Mouse (Mus musculus): ENCODE data around the gene Gm15023. TPM values are rescaled to one million over a fixed set of nuclear protein-coding genes. Genes with fewer than 3 reads are reported as not detected.
"Not testable (repeated sequence)": the region's sequence is repeated elsewhere in the genome, so short reads cannot be mapped to it uniquely, and the experiment has no call there.

Gene Gm15023
- polyA plus RNA-seq (2015; fragmentation: Nextera tagmentation; extraction: Ambion mirVana): not detected in 2 replicates

DNA sequence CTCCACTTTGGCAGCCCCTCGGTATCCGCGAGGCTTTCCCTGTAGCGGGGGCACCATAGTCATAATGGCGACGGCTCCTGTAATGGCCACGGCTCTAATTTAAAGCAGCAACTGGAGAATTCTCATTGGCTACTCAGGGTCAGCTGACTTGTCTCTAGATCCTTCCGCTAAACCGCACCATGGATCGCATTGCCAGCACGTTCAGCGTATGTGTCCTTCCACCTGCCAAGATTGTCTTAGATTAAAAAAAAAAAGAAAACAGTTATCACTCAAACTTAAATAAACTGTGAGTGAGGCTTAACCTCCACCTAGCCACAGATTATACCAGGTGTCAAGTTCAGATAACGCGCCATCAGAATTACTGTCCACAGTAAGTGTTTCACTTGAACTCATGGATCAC, at the start of gene Gm15023:
Gm15023 (minus strand) TSS at position 101 of the 400 bp plus-strand sequence.
- not testable (repeated sequence) for H3K4me3 ChIP-seq; ATAC-seq (ENCODE audit: low FRiP score, low read depth); H3K9me3 ChIP-seq; H3K4me2 ChIP-seq (replicated peaks); H3K9ac ChIP-seq; H3K27ac ChIP-seq; H3K4me1 ChIP-seq; H3K27me3 ChIP-seq; H3K36me3 ChIP-seq
- 90% methylated on average over 5 of the region's 14 CpGs for WGBS

DNA sequence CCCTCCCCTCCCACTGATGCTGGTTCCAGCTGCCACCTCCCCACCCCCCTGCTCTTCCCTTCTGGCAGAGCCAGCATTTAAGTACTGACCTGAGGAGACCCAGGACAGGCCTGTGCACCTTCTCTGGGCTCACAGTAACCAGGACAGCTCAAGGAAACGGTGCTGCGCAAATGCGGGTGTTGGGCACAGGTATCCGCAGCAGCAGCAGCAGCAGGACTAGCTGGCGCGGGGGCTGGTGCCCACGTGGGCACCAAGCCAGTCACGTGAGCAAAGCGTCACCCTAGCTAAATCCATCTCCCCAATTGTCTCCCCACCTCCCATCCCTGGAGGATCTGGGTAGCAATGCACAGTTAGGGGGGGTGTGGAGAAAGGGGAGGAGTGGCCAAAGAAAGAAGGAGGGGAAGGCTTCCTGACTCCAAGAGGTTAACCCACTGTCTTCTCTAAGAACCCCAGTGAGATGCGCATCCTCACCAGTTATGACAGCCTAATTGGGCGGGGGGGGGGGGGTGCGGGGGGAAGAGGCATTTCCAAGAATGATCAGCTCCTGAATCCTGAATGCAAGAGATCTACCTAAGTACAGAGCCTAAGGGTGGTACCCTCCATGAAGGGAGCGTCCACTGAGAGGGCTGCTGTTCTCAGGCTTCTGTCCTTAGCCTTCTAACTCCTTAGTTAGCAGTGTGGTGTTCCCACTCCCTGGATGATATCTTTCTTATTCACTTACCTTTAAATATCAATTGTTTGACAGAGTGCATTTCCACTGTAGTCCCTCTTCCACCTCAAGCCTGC, 33.2 kb upstream of the Gm15023 start, which contains the start of gene Tceal6:
Tceal6 (minus strand) TSS at position 252 of the 786 bp plus-strand sequence.
- Histone ChIP-seq H3K4me3 (peak within 1 kb of the TSS; percentile 41), H3K27ac (no peak within 1 kb of the TSS), H3K4me1 (no peaks in the 10 kb centered on the region), H3K27me3 (peaks cover 34% of the 10 kb centered on the region), H3K36me3 (no peaks in the 10 kb centered on the region), H3K9me3 (no peaks in the 10 kb centered on the region), H3K9ac (no peak within 1 kb of the TSS; the same call in 1 of the 2 replicates), H3K4me2 (replicated peaks) (peak within 1 kb of the TSS; percentile 63)
- 17% methylated on average over 11 of the region's 13 CpGs for WGBS
- ATAC-seq (ENCODE audit: low FRiP score, low read depth): peak; percentile 66

GRCm38 (mm10) chrX:135209773-135210435, 32.5 kb upstream of the Gm15023 start:
- not testable (repeated sequence) for H3K9me3 ChIP-seq, H3K4me1 ChIP-seq, H3K27ac ChIP-seq, H3K36me3 ChIP-seq, H3K9ac ChIP-seq
- 27% methylated on average over 20 of the region's 21 CpGs for WGBS
- Histone ChIP-seq H3K4me2 (replicated peaks) (peak overlapping the region; percentile 63), H3K27me3 (peaks cover 38% of the 10 kb centered on the region), H3K4me3 (peak overlapping the region; percentile 41)
- 0 out of 2 replicates have a peak, but pooled peaks have one; percentile 24 for ATAC-seq (ENCODE audit: low FRiP score, low read depth)

GRCm38 (mm10) chrX:135189924-135190323, 12.5 kb upstream of the Gm15023 start:
- not testable (repeated sequence) for H3K9ac ChIP-seq; ATAC-seq (ENCODE audit: low FRiP score, low read depth); H3K9me3 ChIP-seq; H3K27ac ChIP-seq; H3K4me1 ChIP-seq; H3K4me3 ChIP-seq; H3K4me2 ChIP-seq (replicated peaks); H3K36me3 ChIP-seq; H3K27me3 ChIP-seq
- no CpG with 5 or more reads among the region's 6 CpGs for WGBS

GRCm38 (mm10) chrX:135188661-135189060, 11.2 kb upstream of the Gm15023 start:
- H3K36me3 ChIP-seq; ATAC-seq (ENCODE audit: low FRiP score, low read depth); H3K4me2 ChIP-seq (replicated peaks); H3K27ac ChIP-seq; H3K4me3 ChIP-seq; H3K9ac ChIP-seq; H3K9me3 ChIP-seq; H3K4me1 ChIP-seq; H3K27me3 ChIP-seq: not testable (repeated sequence)
- WGBS: no CpG with 5 or more reads among the region's 3 CpGs

Other genes with a start within 250 kb of the Gm15023 start
- 0.83 and 1.3 TPM in 2 replicates for gene Nxf2, start 212.9 kb downstream of the Gm15023 start, polyA plus RNA-seq (2015; fragmentation: Nextera tagmentation; extraction: Ambion mirVana)
- 6.4 and 7.0 TPM in 2 replicates for gene Zmat1, start 168.4 kb downstream of the Gm15023 start, polyA plus RNA-seq (2015; fragmentation: Nextera tagmentation; extraction: Ambion mirVana)
- 9.7 and 10.0 TPM in 2 replicates for gene Tceal6, start 33.1 kb upstream of the Gm15023 start, polyA plus RNA-seq (2015; fragmentation: Nextera tagmentation; extraction: Ambion mirVana)
- gene Pramel3, start 124.7 kb upstream of the Gm15023 start, polyA plus RNA-seq (2015; fragmentation: Nextera tagmentation; extraction: Ambion mirVana): 0.05 TPM in 1 of 2 replicates, not detected in the other
- not detected in 2 replicates for gene Gm5128, start 195.7 kb upstream of the Gm15023 start, polyA plus RNA-seq (2015; fragmentation: Nextera tagmentation; extraction: Ambion mirVana)

Data from limb, embryonic 13.5 days (tissue).